Mouse (Mus musculus): ENCODE data around the gene Actr1b.

- TF ChIP-seq CTCF (IDR thresholded peaks at IDR 0.05; ENCODE audit: low read depth) (no peak), EP300 (IDR thresholded peaks at IDR 0.05; ENCODE audit: low read depth) (no peak)
Measured at GRCm38 (mm10) chr1:36714311-36714710, at the start of gene Actr1b.

Measured in heart, postnatal 0 days (tissue).